Mouse (Mus musculus) splenic B cell, adult 2 months (primary cell): Measurements from ENCODE around the gene Tiam1.

Experiments used
- DNase-seq: peaks from one replicate; pipeline ENCODE4 v3.0.0-alpha.2; 2011; ENCODE audit warnings: low read depth, low spot score
- H3K27me3 ChIP-seq: 2 replicates; pipeline ENCODE4 v1.6.1; 2012; ENCODE audit warnings: mild to moderate bottlenecking, low read length, moderate library complexity, mixed read lengths; ENCODE audit not compliant: control insufficient read depth, poor library complexity, insufficient read depth, severe bottlenecking
- H3K36me3 ChIP-seq: 2 replicates; pipeline ENCODE4 v1.6.1; 2012; ENCODE audit warnings: mild to moderate bottlenecking, low read length, moderate library complexity, mixed read lengths; ENCODE audit not compliant: control insufficient read depth, poor library complexity, insufficient read depth, severe bottlenecking

Gene Tiam1

GRCm38 (mm10) chr16:89757384-89757783 is 386.2 kb downstream of the Tiam1 start:
- no peaks in the 10 kb centered on the region for H3K36me3 ChIP-seq
- DNase-seq, result no peak
- H3K27me3 ChIP-seq, result no peaks in the 10 kb centered on the region

DNA sequence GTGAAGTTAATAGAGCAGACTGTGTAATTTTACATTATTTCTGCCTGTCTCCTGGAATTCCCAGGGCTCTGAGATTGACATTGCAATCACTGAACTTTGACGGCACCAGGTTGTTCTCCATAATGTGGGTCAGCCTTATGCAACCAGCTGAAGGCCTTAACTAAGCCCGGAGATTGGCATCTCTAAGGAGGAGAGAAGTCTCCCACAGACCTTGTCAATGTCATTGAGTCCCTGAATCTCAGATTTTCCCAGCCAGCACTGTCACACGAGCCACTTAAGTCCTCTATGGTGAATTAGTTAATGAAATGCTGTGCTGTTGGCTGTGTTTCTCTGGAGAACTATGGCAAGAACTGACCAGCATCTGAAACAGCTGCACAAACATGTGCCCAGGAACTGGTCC is 388.9 kb downstream of the Tiam1 start:
- no peaks in the 10 kb centered on the region for H3K27me3 ChIP-seq
- H3K36me3 ChIP-seq, result no peaks in the 10 kb centered on the region
- DNase-seq, result no peak

DNA sequence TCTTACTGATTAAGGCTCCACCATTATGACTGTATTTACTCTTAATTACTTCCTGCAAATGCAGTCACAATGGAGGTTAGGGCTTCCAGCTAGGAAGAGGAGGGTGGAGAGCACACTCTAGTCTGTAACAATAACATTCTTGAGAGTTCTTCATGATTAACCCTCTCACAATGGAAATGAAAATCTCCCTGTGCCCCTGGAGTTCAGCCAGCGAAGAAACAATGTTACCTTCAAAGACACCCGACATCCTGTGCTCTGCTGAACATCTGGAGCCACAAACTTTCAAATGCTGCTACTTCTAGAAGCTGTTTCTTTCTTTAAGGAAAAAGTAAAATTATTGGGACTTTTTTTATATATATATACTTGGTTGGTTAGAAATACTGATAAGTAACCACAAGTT is 395.7 kb downstream of the Tiam1 start:
- Histone ChIP-seq H3K27me3 (no peaks in the 10 kb centered on the region), H3K36me3 (no peaks in the 10 kb centered on the region)
- DNase-seq, result no peak

DNA sequence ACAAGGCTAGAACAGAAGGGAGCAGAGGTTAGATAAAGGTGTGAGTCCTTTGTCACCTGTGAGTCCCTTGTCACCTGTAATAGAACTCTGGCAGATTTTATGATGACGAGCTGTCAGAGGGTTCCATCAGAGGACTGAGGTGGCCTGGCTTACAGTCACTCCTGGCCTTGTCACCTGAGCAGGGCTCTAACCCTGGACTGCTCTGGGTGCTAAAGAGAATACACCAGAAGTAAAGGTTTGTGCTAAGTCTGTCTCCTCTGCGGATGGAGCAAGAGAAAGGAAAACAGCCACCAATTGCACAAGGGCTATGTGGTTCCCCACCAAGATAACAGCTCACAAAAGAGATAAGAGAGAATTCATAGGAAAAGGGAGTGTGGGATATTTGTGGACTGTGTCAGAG is 404.0 kb downstream of the Tiam1 start:
- DNase-seq, result no peak
- Histone ChIP-seq H3K27me3 (no peaks in the 10 kb centered on the region), H3K36me3 (no peaks in the 10 kb centered on the region)

GRCm38 (mm10) chr16:89738963-89739362 is 404.6 kb downstream of the Tiam1 start:
- Histone ChIP-seq H3K36me3 (no peaks in the 10 kb centered on the region), H3K27me3 (no peaks in the 10 kb centered on the region)
- no peak for DNase-seq
